Mouse (Mus musculus) heart, embryonic 10.5 days (tissue): ENCODE data around the gene Mgll. TPM values are rescaled to one million over a fixed set of nuclear protein-coding genes. Genes with fewer than 3 reads are reported as not detected.

Source experiments
- DNase-seq: peaks from one replicate; pipeline ENCODE4 v3.0.0-alpha.2; 2017; ENCODE audit warnings: low spot score
- H3K27ac ChIP-seq: fragments of 300-500 bp; sonication (generic); 2 replicates; pipeline ENCODE4 v1.5.1; 2016; ENCODE audit warnings: mild to moderate bottlenecking
- H3K27me3 ChIP-seq: fragments of 300-500 bp; sonication (generic); 2 replicates; pipeline ENCODE4 v1.6.1; 2016; ENCODE audit warnings: mild to moderate bottlenecking; ENCODE audit not compliant: poor library complexity, insufficient read depth, severe bottlenecking
- H3K36me3 ChIP-seq: fragments of 300-500 bp; sonication (generic); 2 replicates; pipeline ENCODE4 v1.6.1; 2016; ENCODE audit warnings: mild to moderate bottlenecking, moderate library complexity
- H3K4me1 ChIP-seq: fragments of 300-500 bp; sonication (generic); 2 replicates; pipeline ENCODE4 v1.6.1; 2016; ENCODE audit warnings: mild to moderate bottlenecking
- H3K4me3 ChIP-seq: fragments of 300-500 bp; sonication (generic); 2 replicates; pipeline ENCODE4 v1.5.1; 2016; ENCODE audit warnings: mild to moderate bottlenecking, moderate library complexity
- H3K9me3 ChIP-seq: fragments of 300-500 bp; sonication (generic); 2 replicates; pipeline ENCODE4 v1.6.1; 2016; ENCODE audit warnings: mild to moderate bottlenecking, moderate library complexity
- WGBS: fragments of 180-500 bp; shearing (Covaris S2); methylation state at CpG from one replicate; pipeline ENCODE4 v1.1.7; 2016; 5-methylcytosine and 5-hydroxymethylcytosine counted together
- polyA plus RNA-seq: library from polyadenylated mRNA; unstranded; fragments of >200 nt; fragmentation: Nextera tagmentation; extraction: Ambion mirVana; gene quantifications from 2 replicates; pipeline ENCODE4 v1.2.1, GENCODE M21; 2016

Gene Mgll
- polyA plus RNA-seq, 1 experiment from 2014 or later = 5.4 TPM

DNA sequence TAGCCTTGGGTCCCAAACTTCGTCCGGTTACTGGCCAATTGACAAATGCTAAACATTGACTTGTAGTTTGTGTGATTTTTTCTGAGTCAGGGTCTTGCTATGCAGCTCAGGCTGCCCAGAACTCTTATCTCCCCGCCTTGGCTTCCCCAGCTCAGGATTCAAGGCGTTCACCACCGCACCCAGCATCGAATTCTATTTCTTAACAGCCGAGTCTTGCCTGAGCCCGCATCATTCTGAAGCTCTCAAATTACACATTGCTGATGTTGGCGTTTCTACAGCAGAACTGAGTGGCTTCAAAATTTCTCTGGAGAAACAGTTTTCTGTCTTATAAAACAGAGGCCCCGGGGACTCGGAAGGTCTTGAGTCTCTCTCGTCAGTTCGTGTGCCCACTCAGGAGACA lies 47.8 kb downstream of the Mgll start:
- H3K4me3 ChIP-seq = no peak overlapping the region
- H3K27ac ChIP-seq = no peak overlapping the region
- no peak for DNase-seq
- no peaks in the 10 kb centered on the region; the same call in 1 of the 2 replicates for H3K27me3 ChIP-seq
- WGBS = 78% methylated on average over 13 of the region's 13 CpGs
- no peaks in the 10 kb centered on the region for H3K9me3 ChIP-seq
- H3K36me3 ChIP-seq = no peaks in the 10 kb centered on the region
- peaks cover 37% of the 10 kb centered on the region for H3K4me1 ChIP-seq

GRCm38 (mm10) chr6:88774055-88774454 lies 49.8 kb downstream of the Mgll start:
- Histone ChIP-seq H3K27me3 (no peaks in the 10 kb centered on the region; the same call in 1 of the 2 replicates), H3K27ac (0 out of 2 replicates have a peak overlapping the region, but pooled peaks have one; percentile 22), H3K36me3 (no peaks in the 10 kb centered on the region), H3K9me3 (no peaks in the 10 kb centered on the region), H3K4me3 (no peak overlapping the region), H3K4me1 (peaks cover 36% of the 10 kb centered on the region)
- no peak for DNase-seq
- WGBS = 62% methylated on average over 9 of the region's 9 CpGs

- Histone ChIP-seq H3K4me3 (no peak overlapping the region), H3K27ac (no peak overlapping the region), H3K4me1 (peaks cover 28% of the 10 kb centered on the region), H3K36me3 (no peaks in the 10 kb centered on the region), H3K27me3 (no peaks in the 10 kb centered on the region; the same call in 1 of the 2 replicates), H3K9me3 (no peaks in the 10 kb centered on the region)
- DNase-seq = no peak
- 76% methylated on average over 14 of the region's 14 CpGs for WGBS
Observed at GRCm38 (mm10) chr6:88775267-88775666, 51.1 kb downstream of the Mgll start.

DNA sequence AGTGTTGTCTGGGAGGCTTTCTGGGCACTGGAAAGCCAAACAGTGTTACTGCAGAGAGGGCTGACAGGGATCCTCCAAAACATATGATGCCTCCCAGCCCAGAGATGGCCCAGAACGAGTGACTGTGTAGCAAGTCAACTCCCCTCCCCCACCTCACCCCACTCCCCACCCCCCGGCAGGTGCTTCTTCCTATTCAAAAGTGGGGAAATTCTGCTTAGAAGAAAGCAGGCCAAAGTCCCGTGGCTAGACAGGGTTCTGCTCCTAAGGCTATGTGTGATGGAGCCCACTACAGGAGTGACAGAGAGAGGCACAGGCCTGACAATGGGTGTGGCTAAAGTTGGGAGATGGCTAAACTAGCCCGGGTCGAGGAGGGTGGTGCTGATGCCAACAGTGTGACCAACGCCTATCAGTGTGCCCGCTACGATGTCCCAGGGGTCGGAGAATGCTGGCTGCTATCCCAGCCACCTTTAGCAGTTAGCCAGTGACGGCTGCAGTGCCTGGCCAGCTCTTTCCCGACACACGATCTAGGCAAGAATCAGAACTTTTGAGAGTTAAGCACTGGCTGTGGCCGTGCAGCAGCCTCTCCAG lies 52.2 kb downstream of the Mgll start:
- peak overlapping the region; percentile 12; the same call in 1 of the 2 replicates for H3K27ac ChIP-seq
- no peaks in the 10 kb centered on the region; the same call in 1 of the 2 replicates for H3K27me3 ChIP-seq
- H3K4me1 ChIP-seq = peaks cover 28% of the 10 kb centered on the region
- H3K9me3 ChIP-seq = no peaks in the 10 kb centered on the region
- no peak for DNase-seq
- H3K4me3 ChIP-seq = no peak overlapping the region
- 69% methylated on average over 13 of the region's 13 CpGs for WGBS
- H3K36me3 ChIP-seq = no peaks in the 10 kb centered on the region

- H3K9me3 ChIP-seq = no peaks in the 10 kb centered on the region
- H3K27ac ChIP-seq = no peak overlapping the region
- H3K4me1 ChIP-seq = peaks cover 28% of the 10 kb centered on the region
- H3K27me3 ChIP-seq = no peaks in the 10 kb centered on the region; the same call in none of the 2 replicates
- H3K4me3 ChIP-seq = no peak overlapping the region
- DNase-seq = no peak
- WGBS = 64% methylated on average over 8 of the region's 8 CpGs
- no peaks in the 10 kb centered on the region for H3K36me3 ChIP-seq
Observed at GRCm38 (mm10) chr6:88776964-88777363, 52.8 kb downstream of the Mgll start.

- no peak for DNase-seq
- 57% methylated on average over 8 of the region's 8 CpGs for WGBS
- Histone ChIP-seq H3K4me1 (peaks cover 29% of the 10 kb centered on the region), H3K27me3 (no peaks in the 10 kb centered on the region; the same call in none of the 2 replicates), H3K9me3 (no peaks in the 10 kb centered on the region), H3K27ac (no peak overlapping the region), H3K4me3 (no peak overlapping the region), H3K36me3 (no peaks in the 10 kb centered on the region)
Observed at GRCm38 (mm10) chr6:88778047-88778688, 54.0 kb downstream of the Mgll start.

DNA sequence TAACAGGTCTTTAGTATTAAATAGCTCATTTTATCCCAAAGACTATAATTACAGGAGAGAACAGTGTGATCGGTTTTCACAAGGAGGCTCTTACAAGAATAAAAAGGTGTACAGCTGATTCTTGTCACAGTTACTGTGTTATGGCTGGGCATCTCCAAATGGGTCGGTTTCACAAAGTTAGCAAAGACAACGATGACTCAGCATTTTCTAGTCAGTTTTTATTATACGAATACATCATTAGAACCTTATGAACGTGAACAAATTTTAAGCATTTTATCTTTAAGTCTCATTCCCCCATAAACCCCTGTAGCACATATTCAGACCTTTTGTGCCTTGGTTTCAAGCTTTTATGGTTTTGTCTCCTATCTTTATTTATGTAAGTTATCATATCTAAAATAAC lies 55.5 kb downstream of the Mgll start:
- Histone ChIP-seq H3K4me3 (no peak overlapping the region), H3K27ac (no peak overlapping the region), H3K4me1 (peaks cover 41% of the 10 kb centered on the region), H3K9me3 (no peaks in the 10 kb centered on the region), H3K36me3 (no peaks in the 10 kb centered on the region), H3K27me3 (no peaks in the 10 kb centered on the region; the same call in 1 of the 2 replicates)
- WGBS = 81% methylated on average over 5 of the region's 5 CpGs
- DNase-seq = no peak

GRCm38 (mm10) chr6:88781919-88782318 lies 57.7 kb downstream of the Mgll start:
- DNase-seq = no peak
- no peaks in the 10 kb centered on the region; the same call in 1 of the 2 replicates for H3K27me3 ChIP-seq
- no peak overlapping the region for H3K4me3 ChIP-seq
- no peak overlapping the region; the same call in 1 of the 2 replicates for H3K27ac ChIP-seq
- peaks cover 50% of the 10 kb centered on the region for H3K4me1 ChIP-seq
- 70% methylated on average over 4 of the region's 4 CpGs for WGBS
- H3K36me3 ChIP-seq = no peaks in the 10 kb centered on the region
- H3K9me3 ChIP-seq = no peaks in the 10 kb centered on the region

GRCm38 (mm10) chr6:88782981-88783397 lies 58.8 kb downstream of the Mgll start:
- peak; percentile 95 for DNase-seq
- Histone ChIP-seq H3K4me1 (peaks cover 54% of the 10 kb centered on the region), H3K27me3 (no peaks in the 10 kb centered on the region; the same call in 1 of the 2 replicates), H3K27ac (no peak overlapping the region), H3K9me3 (no peaks in the 10 kb centered on the region), H3K36me3 (no peaks in the 10 kb centered on the region), H3K4me3 (no peak overlapping the region)
- 21% methylated on average over 4 of the region's 4 CpGs for WGBS

DNA sequence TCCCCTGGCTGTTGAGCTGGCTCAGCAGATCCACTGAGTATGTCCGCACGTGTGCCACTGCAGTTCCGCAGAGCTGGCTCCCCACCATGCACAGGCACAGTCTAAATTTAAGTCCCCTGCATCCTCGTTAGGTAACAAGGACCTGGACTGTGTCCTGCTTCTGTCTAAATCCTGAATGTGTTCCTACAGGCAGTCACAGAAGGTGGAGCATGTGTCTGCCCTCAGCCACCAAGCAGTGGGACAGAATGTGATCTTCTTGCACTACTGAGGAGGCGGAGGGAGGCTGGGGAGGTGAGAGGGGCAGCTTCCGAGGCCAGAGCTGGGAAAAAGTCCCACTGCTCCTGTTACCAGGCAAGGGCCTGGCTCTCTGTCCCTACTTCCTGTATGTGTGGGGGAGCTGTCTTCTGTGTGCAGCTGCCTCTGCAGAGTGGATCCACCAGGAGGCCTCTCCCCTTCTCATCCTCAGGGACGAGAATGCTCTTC lies 60.5 kb downstream of the Mgll start:
- H3K27ac ChIP-seq = peak overlapping the region; percentile 89
- peaks cover 62% of the 10 kb centered on the region for H3K4me1 ChIP-seq
- no peaks in the 10 kb centered on the region for H3K9me3 ChIP-seq
- H3K36me3 ChIP-seq = no peaks in the 10 kb centered on the region
- H3K4me3 ChIP-seq = no peak overlapping the region
- 43% methylated on average over 7 of the region's 7 CpGs for WGBS
- H3K27me3 ChIP-seq = no peaks in the 10 kb centered on the region; the same call in 1 of the 2 replicates
- DNase-seq = no peak

DNA sequence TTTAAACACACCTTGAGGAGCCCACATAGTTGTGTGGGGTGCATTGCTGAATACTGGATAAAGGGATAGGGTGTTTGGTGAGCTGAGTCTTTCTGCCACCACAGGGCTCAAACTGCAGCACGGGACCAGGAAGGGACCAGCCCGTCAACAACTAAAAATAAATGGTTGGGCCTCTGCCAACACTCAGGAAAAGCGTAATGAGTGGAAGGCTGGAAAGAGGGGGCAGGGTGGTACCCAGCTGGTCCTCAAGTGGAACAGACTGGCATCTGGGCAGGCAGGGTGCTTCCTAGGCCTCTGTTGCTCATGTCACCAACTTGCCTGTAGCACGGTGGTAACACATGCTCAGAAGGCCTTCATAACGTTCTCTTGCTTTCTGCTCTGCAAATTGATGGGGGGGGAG lies 61.1 kb downstream of the Mgll start:
- 41% methylated on average over 5 of the region's 5 CpGs for WGBS

GRCm38 (mm10) chr6:88785781-88786542 lies 61.8 kb downstream of the Mgll start:
- Histone ChIP-seq H3K4me1 (peaks cover 63% of the 10 kb centered on the region), H3K4me3 (no peak overlapping the region), H3K27me3 (no peaks in the 10 kb centered on the region; the same call in 1 of the 2 replicates), H3K9me3 (no peaks in the 10 kb centered on the region), H3K36me3 (no peaks in the 10 kb centered on the region), H3K27ac (peak overlapping the region; percentile 89)
- WGBS = 74% methylated on average over 10 of the region's 10 CpGs
- DNase-seq = no peak

More for the DNA sequence above, 61.1 kb downstream of the Mgll start:
- H3K36me3 ChIP-seq = no peaks in the 10 kb centered on the region
- no peak overlapping the region for H3K4me3 ChIP-seq
- H3K27ac ChIP-seq = peak overlapping the region; percentile 89
- H3K27me3 ChIP-seq = no peaks in the 10 kb centered on the region; the same call in 1 of the 2 replicates
- H3K9me3 ChIP-seq = no peaks in the 10 kb centered on the region
- no peak for DNase-seq
- H3K4me1 ChIP-seq = peaks cover 62% of the 10 kb centered on the region
